In genomic region chr13:16762326-16762725, GRCm38 (mm10) we compare ENCODE assay signal across 17 mouse cellular contexts.
DNase-seq lines count a peak whose midpoint lies in the region; ATAC-seq and TF ChIP-seq lines count a peak whose summit lies in the region.
"Had no signal": no experiment of that assay in that cellular context is flagged by ENCODE, and none has a peak within 500 bp of the region (broad histone marks: within the 10 kb centered on the region; RNA-seq: fewer than 3 reads in every experiment).

No protein-coding gene starts in this region.

- H3K36me3 ChIP-seq in hindbrain, embryonic 11.5 days (ENCODE audit: control insufficient read depth, insufficient read depth, low read length) = no peaks in the 10 kb centered on the region
- H3K36me3 ChIP-seq in midbrain, embryonic 16.5 days (ENCODE audit: control insufficient read depth, insufficient read depth, low read length) = no peaks in the 10 kb centered on the region
- H3K36me3 ChIP-seq: heart, embryonic 15.5 days; limb, embryonic 12.5 days; stomach, embryonic 15.5 days had no signal

- no peak for TF ChIP-seq POLR2A in embryonic fibroblast, embryonic 13.5 days (IDR thresholded peaks at IDR 0.05; ENCODE audit: low read depth, low read length)

- H3K9me3 ChIP-seq in hindbrain, embryonic 11.5 days (ENCODE audit: control insufficient read depth, low read length) = no peaks in the 10 kb centered on the region
- H3K9me3 ChIP-seq in midbrain, embryonic 16.5 days (replicated peaks; ENCODE audit: control insufficient read depth, low read length, poor library complexity, severe bottlenecking) = no peaks in the 10 kb centered on the region
- H3K9me3 ChIP-seq: heart, embryonic 15.5 days; limb, embryonic 12.5 days; stomach, embryonic 15.5 days had no signal

- no peak overlapping the region for H3K9ac ChIP-seq in hindbrain, embryonic 11.5 days (ENCODE audit: low read depth, low read length)
- no peak overlapping the region for H3K9ac ChIP-seq in midbrain, embryonic 16.5 days (ENCODE audit: low read depth, low read length)
- H3K9ac ChIP-seq: heart, embryonic 15.5 days; limb, embryonic 12.5 days; stomach, embryonic 15.5 days had no signal

- H3K27me3 ChIP-seq in hindbrain, embryonic 11.5 days (ENCODE audit: control insufficient read depth, insufficient read depth, low read length) = no peaks in the 10 kb centered on the region
- H3K27me3 ChIP-seq in midbrain, embryonic 16.5 days (ENCODE audit: control insufficient read depth, insufficient read depth, low read depth, low read length) = no peaks in the 10 kb centered on the region
- H3K27me3 ChIP-seq: heart, embryonic 15.5 days; limb, embryonic 12.5 days; stomach, embryonic 15.5 days had no signal

- no peak overlapping the region for H3K4me3 ChIP-seq in embryonic fibroblast, embryonic 13.5 days (ENCODE audit: insufficient read depth, low read length)
- H3K4me3 ChIP-seq in hindbrain, embryonic 11.5 days (ENCODE audit: low read depth, low read length) = no peak overlapping the region
- H3K4me3 ChIP-seq in midbrain, embryonic 16.5 days (ENCODE audit: low read depth, low read length) = no peak overlapping the region
- H3K4me3 ChIP-seq: heart, embryonic 15.5 days; left cerebral cortex, adult 2 months; limb, embryonic 12.5 days; stomach, embryonic 15.5 days had no signal

- WGBS in hindbrain, embryonic 11.5 days = 64% methylated on average over 8 of the region's 8 CpGs
- 45% methylated on average over 8 of the region's 8 CpGs for WGBS in midbrain, embryonic 16.5 days

- no peak for TF ChIP-seq CTCF in embryonic fibroblast, embryonic 13.5 days (IDR thresholded peaks at IDR 0.05; ENCODE audit: borderline replicate concordance, insufficient read depth, low read length)

- peaks cover 13% of the 10 kb centered on the region for H3K4me1 ChIP-seq in embryonic fibroblast, embryonic 13.5 days (ENCODE audit: control insufficient read depth, insufficient read depth, low read length)
- H3K4me1 ChIP-seq in hindbrain, embryonic 11.5 days (replicated peaks; ENCODE audit: control insufficient read depth, insufficient read depth, low read length) = no peaks in the 10 kb centered on the region
- H3K4me1 ChIP-seq in midbrain, embryonic 16.5 days (ENCODE audit: control insufficient read depth, insufficient read depth, low read length) = no peaks in the 10 kb centered on the region; the same call in 1 of the 2 replicates
- H3K4me1 ChIP-seq: heart, embryonic 15.5 days; limb, embryonic 12.5 days had no signal

- peak; percentile 72 for ATAC-seq in hindbrain, embryonic 11.5 days (ENCODE audit: low FRiP score)
- peak; percentile 74 for ATAC-seq in midbrain, embryonic 16.5 days
- ATAC-seq in frontal cortex, adult (ENCODE audit: low TSS enrichment) = no peak
- ATAC-seq: inflammation-experienced regulatory T-cells, adult 6 months had no signal

- peak; percentile 4 to 9 for DNase-seq in layer of hippocampus, adult 18-20 months (ENCODE audit: low spot score in 2 of 2)
- DNase-seq in layer of hippocampus, postnatal 14 days (ENCODE audit: low spot score in 2 of 2) = no peak
- peak; percentile 8 for DNase-seq in hindbrain, embryonic 11.5 days (ENCODE audit: low spot score)
- DNase-seq in cerebellum, postnatal 25 days = no peak
- DNase-seq in frontal cortex, postnatal 10 days (ENCODE audit: low spot score in 2 of 2) = no peak
- DNase-seq: cerebellum, adult 8-10 months; kidney, postnatal 25 days; lung, postnatal 4 days; thymus, postnatal 14 days had no signal

- no peak overlapping the region for H3K4me2 ChIP-seq in hindbrain, embryonic 11.5 days (replicated peaks; ENCODE audit: low read depth, low read length)
- H3K4me2 ChIP-seq in midbrain, embryonic 16.5 days (ENCODE audit: low read length) = no peak overlapping the region
- H3K4me2 ChIP-seq: heart, embryonic 15.5 days; limb, embryonic 12.5 days; stomach, embryonic 15.5 days had no signal

- peak overlapping the region; percentile 97 for H3K27ac ChIP-seq in embryonic fibroblast, embryonic 13.5 days (ENCODE audit: insufficient read depth, low read length)
- no peak overlapping the region for H3K27ac ChIP-seq in hindbrain, embryonic 11.5 days (ENCODE audit: low read depth, low read length)
- H3K27ac ChIP-seq in midbrain, embryonic 16.5 days (ENCODE audit: low read length) = no peak overlapping the region
- H3K27ac ChIP-seq: heart, embryonic 15.5 days; left cerebral cortex, adult 2 months; limb, embryonic 12.5 days; stomach, embryonic 15.5 days had no signal

Comparison
In these comparisons a context has a peak if more than half of its experiments do, and no peak if none do; other contexts are left out.
1. DNase-seq: peak in layer of hippocampus, adult 18-20 months (2 of 2) and hindbrain, embryonic 11.5 days (single experiment); none in layer of hippocampus, postnatal 14 days (0 of 2), cerebellum, postnatal 25 days (0 of 2) and frontal cortex, postnatal 10 days (0 of 2).